Comparison of ENCODE assay signal across 21 mouse cellular contexts in genomic region chr4:54646033-54646432, GRCm38 (mm10).
A peak's percentile ranks its signal among the peaks of the same experiment; 100 is the strongest.
DNase-seq lines count a peak whose midpoint lies in the region; ATAC-seq and TF ChIP-seq lines count a peak whose summit lies in the region.
"Had no signal": no experiment of that assay in that cellular context is flagged by ENCODE, and none has a peak within 500 bp of the region (broad histone marks: within the 10 kb centered on the region; RNA-seq: fewer than 3 reads in every experiment).

No protein-coding gene starts in this region.

- DNase-seq in adrenal gland, adult 2 months = peak; percentile 25
- DNase-seq in adrenal gland, adult 8-10 months = no peak
- no peak for DNase-seq in hindbrain, embryonic 10.5 days (ENCODE audit: low spot score)
- no peak for DNase-seq in testis, postnatal 14 days (ENCODE audit: low spot score)
- DNase-seq in kidney, adult 8-10 months = no peak
- DNase-seq: cerebellum, adult 11 months; cerebellum, postnatal 14 days; kidney, adult 18-20 months; kidney, postnatal 14 days; liver, embryonic 13.5 days; thymus, postnatal 14 days had no signal

- H3K9me3 ChIP-seq in hindbrain, embryonic 10.5 days = no peaks in the 10 kb centered on the region
- no peaks in the 10 kb centered on the region for H3K9me3 ChIP-seq in hindbrain, embryonic 16.5 days (ENCODE audit: control insufficient read depth, low read length)
- H3K9me3 ChIP-seq: embryonic facial prominence, embryonic 10.5 days; heart, embryonic 15.5 days; limb, embryonic 12.5 days; liver, embryonic 13.5 days had no signal

- H3K9ac ChIP-seq in hindbrain, embryonic 16.5 days (ENCODE audit: low read depth, low read length) = no peak overlapping the region
- H3K9ac ChIP-seq: heart, embryonic 15.5 days; limb, embryonic 12.5 days; liver, embryonic 13.5 days had no signal

- no peak for ATAC-seq in hindbrain, embryonic 16.5 days
- no peak for ATAC-seq in erythroblast, adult 5-6 weeks (replicated peaks; ENCODE audit: low FRiP score, poor library complexity, severe bottlenecking)
- ATAC-seq: CD4-positive, CD25-positive, alpha-beta regulatory T cell, adult 4 months; lung, postnatal 0 days had no signal

- no peak overlapping the region for H3K4me2 ChIP-seq in hindbrain, embryonic 16.5 days (ENCODE audit: low read length)
- H3K4me2 ChIP-seq: limb, embryonic 12.5 days; liver, embryonic 13.5 days had no signal

- no peaks in the 10 kb centered on the region for H3K27me3 ChIP-seq in hindbrain, embryonic 10.5 days (ENCODE audit: insufficient read depth, poor library complexity, severe bottlenecking)
- no peaks in the 10 kb centered on the region for H3K27me3 ChIP-seq in hindbrain, embryonic 16.5 days (replicated peaks; ENCODE audit: control insufficient read depth, insufficient read depth, low read length)
- no peaks in the 10 kb centered on the region for H3K27me3 ChIP-seq in testis, adult 2 months (ENCODE audit: control insufficient read depth, insufficient read depth, low read length)
- H3K27me3 ChIP-seq: heart, embryonic 15.5 days; limb, embryonic 12.5 days; liver, embryonic 13.5 days had no signal

- no peaks in the 10 kb centered on the region for H3K36me3 ChIP-seq in hindbrain, embryonic 10.5 days
- no peaks in the 10 kb centered on the region for H3K36me3 ChIP-seq in hindbrain, embryonic 16.5 days (ENCODE audit: control insufficient read depth, insufficient read depth, low read length)
- no peaks in the 10 kb centered on the region for H3K36me3 ChIP-seq in testis, adult 2 months (ENCODE audit: control insufficient read depth, insufficient read depth, low read length)
- H3K36me3 ChIP-seq: embryonic facial prominence, embryonic 10.5 days; G1E; heart, embryonic 15.5 days; limb, embryonic 12.5 days; liver, embryonic 13.5 days had no signal

- 92% methylated on average over 11 of the region's 11 CpGs for WGBS in hindbrain, embryonic 10.5 days
- 67% methylated on average over 11 of the region's 11 CpGs for WGBS in hindbrain, embryonic 16.5 days

- H3K4me3 ChIP-seq in hindbrain, embryonic 10.5 days = no peak overlapping the region
- H3K4me3 ChIP-seq in hindbrain, embryonic 16.5 days (ENCODE audit: low read length) = no peak overlapping the region
- peak overlapping the region; percentile 42 for H3K4me3 ChIP-seq in testis, adult 2 months (ENCODE audit: control insufficient read depth, low read depth, low read length)
- H3K4me3 ChIP-seq: embryonic facial prominence, embryonic 10.5 days; erythroblast, embryonic 14.5 days; heart, embryonic 15.5 days; limb, embryonic 12.5 days; liver, embryonic 13.5 days had no signal

- no peak for TF ChIP-seq CTCF in testis, adult 2 months (IDR thresholded peaks at IDR 0.05; ENCODE audit: control insufficient read depth, insufficient read depth, insufficient replicate concordance, low read depth, low read length)

- no peak for TF ChIP-seq POLR2A in testis, adult 2 months (IDR thresholded peaks at IDR 0.05; ENCODE audit: control insufficient read depth, low read depth, low read length)

- peaks cover 21% of the 10 kb centered on the region for H3K4me1 ChIP-seq in hindbrain, embryonic 10.5 days (replicated peaks)
- H3K4me1 ChIP-seq in hindbrain, embryonic 16.5 days (ENCODE audit: control insufficient read depth, insufficient read depth, low read depth, low read length) = peaks cover 6% of the 10 kb centered on the region
- no peaks in the 10 kb centered on the region for H3K4me1 ChIP-seq in testis, adult 2 months (ENCODE audit: control insufficient read depth, insufficient read depth, low read length)
- H3K4me1 ChIP-seq: limb, embryonic 12.5 days; liver, embryonic 13.5 days had no signal

- peak overlapping the region; percentile 40; the same call in 1 of the 2 replicates for H3K27ac ChIP-seq in hindbrain, embryonic 10.5 days
- H3K27ac ChIP-seq in hindbrain, embryonic 16.5 days (ENCODE audit: low read depth, low read length) = no peak overlapping the region; the same call in 1 of the 2 replicates
- no peak overlapping the region for H3K27ac ChIP-seq in testis, adult 2 months (ENCODE audit: control insufficient read depth, insufficient read depth, low read depth, low read length)
- H3K27ac ChIP-seq: embryonic facial prominence, embryonic 10.5 days; limb, embryonic 12.5 days; liver, embryonic 13.5 days had no signal
